Mouse (Mus musculus) ES-Bruce4 (cell line): Measurements from ENCODE around the gene Timm29. TPM values are rescaled to one million over a fixed set of nuclear protein-coding genes. Genes with fewer than 3 reads are reported as not detected.

Experiments
- H3K27ac ChIP-seq: 2 replicates; pipeline ENCODE4 v1.5.1; 2012; ENCODE audit warnings: low read length, inconsistent platforms; ENCODE audit not compliant: insufficient read depth
- H3K27me3 ChIP-seq: 2 replicates; pipeline ENCODE4 v1.6.1; 2012; ENCODE audit warnings: mild to moderate bottlenecking, low read length, inconsistent platforms; ENCODE audit not compliant: control insufficient read depth, poor library complexity, insufficient read depth, severe bottlenecking
- H3K36me3 ChIP-seq: 2 replicates; pipeline ENCODE4 v1.6.1; 2012; ENCODE audit warnings: inconsistent platforms, mild to moderate bottlenecking, low read length, moderate library complexity; ENCODE audit not compliant: control insufficient read depth, poor library complexity, insufficient read depth, severe bottlenecking
- H3K4me1 ChIP-seq: one replicate; pipeline ENCODE4 v1.8.1; 2011; ENCODE audit warnings: low read length; ENCODE audit not compliant: control insufficient read depth, insufficient read depth
- H3K4me3 ChIP-seq: 2 replicates; pipeline ENCODE4 v1.5.1; 2011; ENCODE audit warnings: low read depth, mild to moderate bottlenecking, low read length
- H3K9ac ChIP-seq: 2 replicates; pipeline ENCODE4 v1.6.1; 2012; ENCODE audit warnings: low read depth, mild to moderate bottlenecking, inconsistent platforms; ENCODE audit not compliant: poor library complexity, severe bottlenecking
- H3K9me3 ChIP-seq: replicated peaks from 2 replicates; pipeline ENCODE4 v1.6.1; 2012; ENCODE audit warnings: mild to moderate bottlenecking, low read length, inconsistent platforms; ENCODE audit not compliant: control insufficient read depth, poor library complexity, insufficient read depth, severe bottlenecking
- CTCF ChIP-seq: IDR thresholded peaks from one replicate; pipeline ENCODE4 v1.8.1; 2011; ENCODE audit warnings: low read depth, low read length
- EP300 ChIP-seq: IDR thresholded peaks from 2 replicates; pipeline ENCODE4 v1.6.1; 2011; ENCODE audit warnings: low read depth, low read length; ENCODE audit not compliant: insufficient read depth
- POLR2A ChIP-seq: IDR thresholded peaks from one replicate; pipeline ENCODE4 v1.8.1; 2011; ENCODE audit warnings: low read length; ENCODE audit not compliant: insufficient read depth
- polyA plus RNA-seq: library from polyadenylated mRNA; stranded (reverse); fragments of >200 nt; gene quantifications from 2 replicates; pipeline ENCODE4 v1.2.4, GENCODE M21; 2011; ENCODE audit warnings: low read depth; ENCODE audit not compliant: missing spikeins, insufficient read depth, insufficient read length

Gene Timm29
- polyA plus RNA-seq, 1 experiment, result 19.2 TPM

- no peaks in the 10 kb centered on the region for H3K36me3 ChIP-seq
- no peak for TF ChIP-seq EP300
- no peak for TF ChIP-seq CTCF
- no peak for TF ChIP-seq POLR2A
- H3K9me3 ChIP-seq, result no peaks in the 10 kb centered on the region
These were observed 13.3 kb downstream of the Timm29 start for GRCm38 (mm10) chr9:21605865-21606264.

GRCm38 (mm10) chr9:21606648-21607047 lies 14.1 kb downstream of the Timm29 start:
- no peaks in the 10 kb centered on the region for H3K36me3 ChIP-seq
- peaks cover 2% of the 10 kb centered on the region for H3K4me1 ChIP-seq
- H3K27ac ChIP-seq, result no peak overlapping the region
- H3K9ac ChIP-seq, result no peak overlapping the region
- TF ChIP-seq EP300 (no peak), POLR2A (no peak), CTCF (no peak)
- no peaks in the 10 kb centered on the region for H3K9me3 ChIP-seq
- H3K27me3 ChIP-seq, result no peaks in the 10 kb centered on the region
- H3K4me3 ChIP-seq, result no peak overlapping the region

More at GRCm38 (mm10) chr9:21605865-21606264, 13.3 kb downstream of the Timm29 start:
- H3K27ac ChIP-seq, result peak overlapping the region; percentile 41; the same call in 1 of the 2 replicates
- H3K9ac ChIP-seq, result no peak overlapping the region
- peaks cover 2% of the 10 kb centered on the region for H3K4me1 ChIP-seq
- no peak overlapping the region for H3K4me3 ChIP-seq
- no peaks in the 10 kb centered on the region for H3K27me3 ChIP-seq

- Histone ChIP-seq H3K27ac (no peak overlapping the region), H3K27me3 (no peaks in the 10 kb centered on the region), H3K4me1 (no peaks in the 10 kb centered on the region), H3K9me3 (no peaks in the 10 kb centered on the region), H3K4me3 (no peak overlapping the region), H3K9ac (no peak overlapping the region), H3K36me3 (no peaks in the 10 kb centered on the region)
- TF ChIP-seq CTCF (no peak), POLR2A (no peak), EP300 (no peak)
These were observed 17.3 kb downstream of the Timm29 start for GRCm38 (mm10) chr9:21609861-21610260.

GRCm38 (mm10) chr9:21614864-21615616 lies 22.5 kb downstream of the Timm29 start:
- Histone ChIP-seq H3K4me1 (no peaks in the 10 kb centered on the region), H3K9ac (peak overlapping the region; percentile 81), H3K27ac (peak overlapping the region; percentile 90), H3K9me3 (no peaks in the 10 kb centered on the region), H3K27me3 (no peaks in the 10 kb centered on the region), H3K4me3 (peak overlapping the region; percentile 97), H3K36me3 (no peaks in the 10 kb centered on the region)
- TF ChIP-seq EP300 (no peak), POLR2A (no peak), CTCF (no peak)

GRCm38 (mm10) chr9:21615617-21616231 lies 23.2 kb downstream of the Timm29 start, which contains the start of gene Smarca4:
Smarca4 (plus strand) TSS chr9:21616169.
- Histone ChIP-seq H3K27me3 (no peaks in the 10 kb centered on the region), H3K36me3 (no peaks in the 10 kb centered on the region), H3K4me3 (peak within 1 kb of the TSS; percentile 97), H3K9me3 (no peaks in the 10 kb centered on the region), H3K9ac (peak within 1 kb of the TSS; percentile 81), H3K27ac (peak within 1 kb of the TSS; percentile 90), H3K4me1 (no peaks in the 10 kb centered on the region)
- TF ChIP-seq POLR2A, result peak; percentile 84
- no peak for TF ChIP-seq CTCF
- peak; percentile 70; the same call in 1 of the 2 replicates for TF ChIP-seq EP300
